Mouse (Mus musculus): ENCODE results near the gene Kansl3.

DNA sequence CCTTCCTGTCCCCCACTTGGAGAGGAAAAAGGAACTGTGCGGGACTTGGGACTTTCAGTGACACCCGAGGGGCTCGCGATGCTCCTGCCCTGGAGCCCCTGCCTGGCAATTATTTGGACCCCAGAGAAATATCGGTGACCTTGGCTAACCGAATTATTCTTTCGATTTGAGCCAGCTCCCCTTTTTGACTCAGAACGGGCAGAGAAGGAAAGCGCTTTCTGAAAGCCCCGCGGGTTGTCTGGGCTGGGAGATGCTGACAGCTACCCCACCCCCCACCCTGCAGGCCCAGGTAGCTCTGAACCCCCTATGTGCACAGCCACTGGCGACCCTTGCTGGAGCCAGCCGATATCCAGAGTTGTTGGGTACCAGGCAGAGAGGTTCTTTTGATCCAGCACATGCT, 69.9 kb downstream of the Kansl3 start:
- TF ChIP-seq CTCF (IDR thresholded peaks at IDR 0.05; ENCODE audit: control insufficient read depth, insufficient read depth, insufficient read length): no peak
- no peak for TF ChIP-seq CEBPB (IDR thresholded peaks at IDR 0.05; ENCODE audit: low read depth)
- no peak for TF ChIP-seq MAX (IDR thresholded peaks at IDR 0.05)

Measured in C2C12 (cell line).